Mouse (Mus musculus) neural tube, embryonic 12.5 days (tissue): Measurements from ENCODE around the gene Ankdd1a. TPM values are rescaled to one million over a fixed set of nuclear protein-coding genes. Genes with fewer than 3 reads are reported as not detected.

Source experiments
- ATAC-seq: fragments of 200-750 bp; cut with Nextera tagmentation; 2 replicates; pipeline ENCODE4 v1.8.0; 2017; ENCODE audit warnings: low read depth, mild to moderate bottlenecking, moderate TSS enrichment, moderate library complexity; ENCODE audit not compliant: low FRiP score
- H3K27ac ChIP-seq: fragments of 300-500 bp; sonication (generic); 2 replicates; pipeline ENCODE4 v1.5.1; 2016
- H3K27me3 ChIP-seq: fragments of 300-500 bp; sonication (generic); replicated peaks from 2 replicates; pipeline ENCODE4 v1.6.1; 2016; ENCODE audit warnings: mild to moderate bottlenecking
- H3K36me3 ChIP-seq: fragments of 300-500 bp; sonication (generic); 2 replicates; pipeline ENCODE4 v1.6.1; 2016; ENCODE audit warnings: mild to moderate bottlenecking
- H3K4me1 ChIP-seq: fragments of 300-500 bp; sonication (generic); 2 replicates; pipeline ENCODE4 v1.6.1; 2016
- H3K4me2 ChIP-seq: fragments of 300-500 bp; sonication (generic); replicated peaks from 2 replicates; pipeline ENCODE4 v1.6.1; 2016; ENCODE audit warnings: mild to moderate bottlenecking
- H3K4me3 ChIP-seq: fragments of 300-500 bp; sonication (generic); 2 replicates; pipeline ENCODE4 v1.5.1; 2016
- H3K9ac ChIP-seq: fragments of 300-500 bp; sonication (generic); 2 replicates; pipeline ENCODE4 v1.6.1; 2016; ENCODE audit warnings: mild to moderate bottlenecking
- H3K9me3 ChIP-seq: fragments of 300-500 bp; sonication (generic); 2 replicates; pipeline ENCODE4 v1.6.1; 2016; ENCODE audit warnings: mild to moderate bottlenecking
- WGBS: fragments of 180-500 bp; shearing (Covaris S2); methylation state at CpG from one replicate; pipeline ENCODE4 v1.1.7; 2016; 5-methylcytosine and 5-hydroxymethylcytosine counted together
- polyA plus RNA-seq: library from polyadenylated mRNA; unstranded; fragments of >200 nt; fragmentation: Nextera tagmentation; extraction: Ambion mirVana; gene quantifications from 2 replicates; pipeline ENCODE4 v1.2.1, GENCODE M21; 2016

Gene Ankdd1a
- polyA plus RNA-seq, 1 experiment from 2014 or later: 0.38 TPM

GRCm38 (mm10) chr9:65525445-65526195, 5.6 kb upstream of the Ankdd1a start:
- H3K27ac ChIP-seq: no peak overlapping the region
- no peak overlapping the region for H3K4me3 ChIP-seq
- no peaks in the 10 kb centered on the region for H3K36me3 ChIP-seq
- no peaks in the 10 kb centered on the region for H3K9me3 ChIP-seq
- H3K9ac ChIP-seq: no peak overlapping the region
- ATAC-seq: no peak
- 0 out of 2 replicates have a peak, but pooled peaks cover 4% of the 10 kb centered on the region for H3K4me1 ChIP-seq
- no peaks in the 10 kb centered on the region for H3K27me3 ChIP-seq
- H3K4me2 ChIP-seq: no peak overlapping the region
- 81% methylated on average over 10 of the region's 10 CpGs for WGBS

DNA sequence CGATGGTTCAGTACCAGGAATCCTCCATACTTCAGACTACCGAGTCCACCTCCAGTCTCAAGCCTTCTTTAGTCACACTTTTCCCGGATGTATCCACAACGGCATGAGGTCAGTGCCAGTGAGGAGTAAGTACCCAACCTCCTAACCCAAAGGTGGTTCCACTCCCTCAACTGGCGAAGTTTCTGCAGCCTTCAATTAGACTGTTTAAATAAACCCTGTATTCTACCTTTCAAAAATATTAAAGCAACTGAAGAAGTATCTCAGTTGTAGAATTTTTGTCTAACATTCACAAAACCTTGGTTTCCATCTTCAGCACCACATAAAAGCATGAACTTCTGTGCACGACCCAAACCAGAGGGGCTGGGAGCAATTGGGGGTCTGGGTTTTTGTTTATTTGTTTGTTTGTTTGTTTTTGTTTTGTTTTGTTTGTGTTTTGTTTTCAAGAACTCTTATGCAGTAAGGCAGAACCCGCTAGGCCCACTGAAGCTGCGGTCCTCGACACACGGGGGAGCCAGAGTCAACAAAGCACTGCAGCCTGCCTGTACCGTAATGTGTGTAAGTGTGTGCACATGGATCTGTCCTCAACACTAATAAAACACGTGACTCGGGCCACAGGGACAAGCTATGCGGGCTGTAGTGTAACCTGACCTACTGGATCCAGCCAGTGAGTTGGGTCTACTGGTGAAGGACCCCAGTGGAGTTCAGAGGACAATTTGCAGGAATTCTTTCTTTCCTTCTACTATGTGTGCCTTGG, 3.8 kb upstream of the Ankdd1a start:
- H3K4me2 ChIP-seq: 0 out of 2 replicates have a peak overlapping the region, but pooled peaks have one; percentile 29
- peaks cover 7% of the 10 kb centered on the region; the same call in 1 of the 2 replicates for H3K4me1 ChIP-seq
- H3K4me3 ChIP-seq: no peak overlapping the region
- H3K27ac ChIP-seq: no peak overlapping the region
- no peaks in the 10 kb centered on the region for H3K36me3 ChIP-seq
- H3K9me3 ChIP-seq: no peaks in the 10 kb centered on the region
- H3K9ac ChIP-seq: no peak overlapping the region
- 0 out of 2 replicates have a peak, but pooled peaks have one; percentile 56 for ATAC-seq
- 24% methylated on average over 14 of the region's 14 CpGs for WGBS
- no peaks in the 10 kb centered on the region for H3K27me3 ChIP-seq

DNA sequence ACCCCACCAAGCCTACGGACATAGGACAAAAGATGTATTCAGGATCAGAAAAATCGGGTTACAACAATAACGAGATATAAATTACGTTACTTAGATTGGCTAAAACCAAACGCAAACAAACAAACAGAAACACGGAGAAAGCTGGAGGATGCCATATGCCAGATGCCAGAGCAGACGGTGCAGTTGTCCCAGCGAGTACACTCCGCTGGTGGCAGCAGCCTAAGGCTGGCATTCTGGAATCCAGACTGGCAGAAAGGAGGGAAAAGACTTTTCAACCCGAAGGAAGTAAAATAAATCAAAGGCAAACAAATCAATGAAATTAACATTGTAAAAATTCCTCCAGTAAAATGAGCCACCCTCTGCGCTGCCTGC, 498 bp upstream of the Ankdd1a start:
- no peaks in the 10 kb centered on the region for H3K27me3 ChIP-seq
- H3K4me2 ChIP-seq: peak overlapping the region; percentile 63
- no peaks in the 10 kb centered on the region for H3K9me3 ChIP-seq
- H3K9ac ChIP-seq: peak overlapping the region; percentile 48
- no peaks in the 10 kb centered on the region for H3K36me3 ChIP-seq
- 19% methylated on average over 11 of the region's 11 CpGs for WGBS
- peaks cover 7% of the 10 kb centered on the region; the same call in 1 of the 2 replicates for H3K4me1 ChIP-seq
- peak overlapping the region; percentile 26 for H3K4me3 ChIP-seq
- no peak for ATAC-seq
- no peak overlapping the region for H3K27ac ChIP-seq

GRCm38 (mm10) chr9:65514851-65515261, 5.1 kb downstream of the Ankdd1a start:
- H3K27me3 ChIP-seq: no peaks in the 10 kb centered on the region
- no peak overlapping the region; the same call in 1 of the 2 replicates for H3K4me2 ChIP-seq
- H3K36me3 ChIP-seq: no peaks in the 10 kb centered on the region
- no peaks in the 10 kb centered on the region for H3K4me1 ChIP-seq
- H3K9ac ChIP-seq: no peak overlapping the region
- no peak overlapping the region for H3K27ac ChIP-seq
- H3K9me3 ChIP-seq: no peaks in the 10 kb centered on the region
- ATAC-seq: no peak
- no peak overlapping the region for H3K4me3 ChIP-seq
- 64% methylated on average over 3 of the region's 3 CpGs for WGBS

- ATAC-seq: no peak
- no peak overlapping the region for H3K27ac ChIP-seq
- no peaks in the 10 kb centered on the region for H3K4me1 ChIP-seq
- WGBS: 82% methylated on average over 8 of the region's 8 CpGs
- H3K9ac ChIP-seq: no peak overlapping the region
- H3K27me3 ChIP-seq: no peaks in the 10 kb centered on the region
- no peaks in the 10 kb centered on the region for H3K36me3 ChIP-seq
- no peak overlapping the region; the same call in 1 of the 2 replicates for H3K4me2 ChIP-seq
- H3K9me3 ChIP-seq: no peaks in the 10 kb centered on the region
- no peak overlapping the region for H3K4me3 ChIP-seq
These were observed 5.6 kb downstream of the Ankdd1a start for GRCm38 (mm10) chr9:65514431-65514830.

GRCm38 (mm10) chr9:65512520-65512919, 7.5 kb downstream of the Ankdd1a start:
- no peak for ATAC-seq
- H3K4me1 ChIP-seq: no peaks in the 10 kb centered on the region
- H3K27me3 ChIP-seq: no peaks in the 10 kb centered on the region
- no peak overlapping the region for H3K27ac ChIP-seq
- no peak overlapping the region for H3K4me2 ChIP-seq
- H3K4me3 ChIP-seq: no peak overlapping the region
- 87% methylated on average over 3 of the region's 3 CpGs for WGBS
- no peaks in the 10 kb centered on the region for H3K9me3 ChIP-seq
- no peak overlapping the region for H3K9ac ChIP-seq
- H3K36me3 ChIP-seq: no peaks in the 10 kb centered on the region

DNA sequence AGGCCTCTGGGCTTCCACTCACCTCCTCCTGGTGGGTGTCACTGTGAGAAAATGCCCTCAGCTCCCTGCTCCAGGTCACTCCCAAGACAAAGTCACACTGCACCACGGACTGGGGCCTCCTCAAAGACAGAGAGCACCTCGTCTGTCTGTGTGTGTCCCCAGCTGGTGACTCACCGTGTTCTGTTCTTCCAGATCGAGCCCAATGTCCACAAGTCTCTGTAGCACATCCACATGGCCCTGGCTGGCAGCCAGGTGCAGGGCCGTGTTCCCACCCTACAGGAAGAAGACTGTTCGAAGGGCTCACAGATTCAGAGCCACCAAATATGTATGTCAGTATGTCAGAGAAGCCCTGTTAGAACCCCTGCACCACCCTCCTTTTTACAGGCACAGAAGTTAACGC, 11.5 kb downstream of the Ankdd1a start:
- H3K27ac ChIP-seq: no peak overlapping the region
- H3K4me2 ChIP-seq: no peak overlapping the region
- H3K9ac ChIP-seq: no peak overlapping the region
- no peaks in the 10 kb centered on the region for H3K27me3 ChIP-seq
- H3K4me1 ChIP-seq: no peaks in the 10 kb centered on the region
- no peak for ATAC-seq
- no peaks in the 10 kb centered on the region for H3K36me3 ChIP-seq
- 73% methylated on average over 7 of the region's 7 CpGs for WGBS
- H3K4me3 ChIP-seq: no peak overlapping the region
- no peaks in the 10 kb centered on the region for H3K9me3 ChIP-seq

DNA sequence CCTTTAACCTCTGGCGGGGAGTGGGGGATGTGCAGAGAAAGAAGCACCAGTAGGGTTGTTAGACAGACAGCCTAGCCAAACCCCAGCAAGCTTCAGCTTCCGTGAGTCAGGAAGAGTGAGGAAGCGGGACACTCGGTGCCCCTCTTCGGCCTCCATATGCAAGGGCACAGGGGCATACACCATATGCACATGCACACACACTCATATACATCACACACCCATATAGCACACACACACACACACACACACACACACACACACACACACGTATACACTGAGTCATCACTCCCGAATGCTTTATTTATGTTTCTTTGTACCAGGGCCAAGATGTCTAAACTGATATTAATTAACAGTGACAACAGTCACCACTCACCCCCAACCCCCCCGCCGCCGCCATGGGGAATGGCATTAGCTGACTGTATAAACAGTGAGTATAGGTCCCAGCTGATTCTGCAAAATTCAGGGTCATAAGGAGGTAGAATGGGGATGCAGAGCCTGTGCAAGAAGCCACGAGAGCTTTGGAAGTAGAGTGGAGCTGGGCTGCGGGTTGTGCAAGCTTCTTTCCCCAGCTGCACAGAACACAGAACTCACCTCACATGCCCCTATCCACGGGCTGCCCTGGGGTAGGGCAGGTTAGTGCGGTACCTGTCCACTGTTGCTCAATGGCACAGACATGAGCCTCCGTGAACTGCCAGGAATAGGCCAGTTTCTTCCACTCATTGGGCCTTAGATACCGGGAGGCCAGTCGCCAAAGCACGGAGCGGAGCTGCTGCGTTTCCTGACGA, 17.1 kb downstream of the Ankdd1a start:
- no peaks in the 10 kb centered on the region for H3K9me3 ChIP-seq
- no peaks in the 10 kb centered on the region for H3K27me3 ChIP-seq
- H3K27ac ChIP-seq: no peak overlapping the region
- no peak overlapping the region for H3K4me2 ChIP-seq
- H3K4me3 ChIP-seq: no peak overlapping the region
- no peaks in the 10 kb centered on the region for H3K4me1 ChIP-seq
- ATAC-seq: no peak
- WGBS: 87% methylated on average over 21 of the region's 21 CpGs
- no peaks in the 10 kb centered on the region for H3K36me3 ChIP-seq
- no peak overlapping the region for H3K9ac ChIP-seq

DNA sequence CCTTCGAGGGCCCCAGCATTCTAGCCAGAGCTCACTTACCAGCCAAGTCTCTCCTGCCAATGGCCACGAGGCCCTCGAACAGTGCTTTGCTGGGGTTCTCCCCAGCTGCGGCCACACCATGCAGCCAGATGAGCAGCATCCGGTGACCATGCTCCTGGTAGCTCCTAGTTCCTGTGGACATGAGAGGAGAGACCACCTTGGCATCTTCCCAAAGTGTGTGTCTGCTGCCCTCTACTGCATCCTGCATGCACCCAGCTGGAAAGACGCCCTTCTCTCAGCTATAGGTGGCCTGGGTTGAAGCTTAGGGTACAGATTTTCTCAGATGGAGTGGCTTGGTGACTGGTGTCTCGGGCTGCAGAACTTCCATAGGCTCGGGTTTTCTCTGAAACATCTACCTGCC, 17.8 kb downstream of the Ankdd1a start:
- no peak overlapping the region for H3K9ac ChIP-seq
- ATAC-seq: no peak
- H3K27ac ChIP-seq: no peak overlapping the region
- no peaks in the 10 kb centered on the region for H3K9me3 ChIP-seq
- no peaks in the 10 kb centered on the region for H3K27me3 ChIP-seq
- 65% methylated on average over 8 of the region's 8 CpGs for whole genome bisulfite sequencing
- no peak overlapping the region for H3K4me2 ChIP-seq
- no peaks in the 10 kb centered on the region for H3K36me3 ChIP-seq
- no peaks in the 10 kb centered on the region for H3K4me1 ChIP-seq
- H3K4me3 ChIP-seq: no peak overlapping the region

DNA sequence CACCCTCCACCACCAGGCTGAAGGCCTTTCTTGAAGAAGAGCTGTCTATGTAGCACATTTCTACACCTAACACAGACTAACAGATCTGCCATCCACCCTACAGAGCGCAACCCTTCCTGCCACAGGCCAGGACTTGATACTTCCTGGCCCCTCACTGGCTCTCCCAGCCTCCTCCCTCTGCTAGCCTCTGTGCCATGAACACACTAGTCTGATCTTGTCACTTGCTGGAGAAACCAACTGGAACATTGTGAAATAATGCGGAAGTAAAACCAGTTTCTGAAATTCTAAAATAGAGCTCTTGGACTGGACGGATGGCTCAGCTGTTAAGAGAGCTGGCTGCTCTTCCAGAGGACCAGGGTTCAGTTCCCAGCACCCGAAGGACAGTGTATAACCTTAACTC, 27.1 kb downstream of the Ankdd1a start:
- Histone ChIP-seq H3K4me2 (no peak overlapping the region), H3K9me3 (no peaks in the 10 kb centered on the region), H3K4me3 (no peak overlapping the region), H3K36me3 (peaks cover 5% of the 10 kb centered on the region; the same call in 1 of the 2 replicates), H3K4me1 (no peaks in the 10 kb centered on the region), H3K9ac (no peak overlapping the region), H3K27me3 (no peaks in the 10 kb centered on the region), H3K27ac (no peak overlapping the region)
- ATAC-seq: no peak
- WGBS: 90% methylated on average over 4 of the region's 4 CpGs

GRCm38 (mm10) chr9:65492351-65492750, 27.6 kb downstream of the Ankdd1a start:
- H3K9me3 ChIP-seq: no peaks in the 10 kb centered on the region
- no peaks in the 10 kb centered on the region for H3K27me3 ChIP-seq
- H3K9ac ChIP-seq: no peak overlapping the region
- no peaks in the 10 kb centered on the region for H3K4me1 ChIP-seq
- H3K4me2 ChIP-seq: no peak overlapping the region
- no peak overlapping the region for H3K27ac ChIP-seq
- ATAC-seq: no peak
- no peak overlapping the region for H3K4me3 ChIP-seq
- H3K36me3 ChIP-seq: peaks cover 10% of the 10 kb centered on the region
- WGBS: 93% methylated on average over 2 of the region's 2 CpGs

DNA sequence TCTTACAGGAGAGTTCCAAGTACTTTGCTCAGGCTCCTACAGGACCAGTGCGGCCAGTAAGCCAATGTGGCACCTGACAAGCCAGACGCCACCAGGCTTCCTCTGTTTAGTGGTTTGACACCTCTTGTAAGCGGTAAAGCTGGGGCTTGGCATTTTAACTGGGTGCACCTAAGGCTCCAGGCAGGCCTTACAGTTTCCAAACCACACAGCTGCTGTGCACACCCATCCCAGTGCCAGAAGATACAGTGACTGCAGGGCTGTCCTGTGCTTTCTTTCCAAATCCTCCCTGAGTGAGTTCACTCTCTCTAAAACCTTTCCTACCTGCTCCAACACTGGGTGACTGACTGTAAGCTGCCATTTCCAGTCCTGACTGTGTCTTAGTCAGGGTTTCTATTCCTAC, 28.5 kb downstream of the Ankdd1a start:
- no peak for ATAC-seq
- Histone ChIP-seq H3K4me3 (no peak overlapping the region), H3K4me1 (no peaks in the 10 kb centered on the region), H3K9me3 (no peaks in the 10 kb centered on the region), H3K27me3 (no peaks in the 10 kb centered on the region), H3K36me3 (peaks cover 17% of the 10 kb centered on the region), H3K27ac (no peak overlapping the region), H3K9ac (no peak overlapping the region), H3K4me2 (no peak overlapping the region)
- WGBS: 78% methylated on average over 3 of the region's 3 CpGs
